Mouse (Mus musculus): ENCODE measurements around the gene Lrrc18. TPM values are rescaled to one million over a fixed set of nuclear protein-coding genes. Genes with fewer than 3 reads are reported as not detected.

Lrrc18 gene
- polyA plus RNA-seq, 1 experiment from 2014 or later = 0.48 TPM

DNA sequence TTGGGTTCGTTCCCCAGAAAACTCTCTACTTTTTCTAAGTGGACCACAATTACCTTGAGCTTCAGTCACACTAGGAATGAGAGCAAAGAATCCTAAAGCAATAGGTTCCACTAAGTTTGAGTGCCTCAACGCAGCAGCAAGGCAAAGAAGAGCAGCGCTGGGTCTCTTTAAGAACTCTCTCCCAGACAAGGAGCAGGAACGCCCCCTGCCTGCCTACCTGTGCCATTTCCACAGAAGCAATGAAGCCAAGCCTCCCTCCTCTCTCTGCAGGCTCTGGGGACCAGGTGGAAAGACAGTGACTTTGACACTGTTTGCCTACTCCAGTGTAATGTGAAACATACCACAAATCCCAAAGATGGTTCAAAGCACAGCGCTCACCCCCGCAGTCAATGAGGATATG lies 42.2 kb downstream of the Lrrc18 start:
- DNase-seq (ENCODE audit: low spot score) (peak; percentile 54), ATAC-seq (ENCODE audit: low FRiP score) (no peak)
- Histone ChIP-seq H3K4me3 (replicated peaks; ENCODE audit: low read length) (no peak overlapping the region), H3K9ac (no peak overlapping the region), H3K4me2 (replicated peaks) (no peak overlapping the region), H3K27ac (no peak overlapping the region), H3K27me3 (ENCODE audit: control insufficient read depth, insufficient read depth, low read length) (no peaks in the 10 kb centered on the region), H3K9me3 (ENCODE audit: control insufficient read depth, low read length) (no peaks in the 10 kb centered on the region), H3K36me3 (replicated peaks; ENCODE audit: control insufficient read depth, insufficient read depth) (no peaks in the 10 kb centered on the region), H3K4me1 (replicated peaks; ENCODE audit: control insufficient read depth, insufficient read depth, low read length) (peaks cover 8% of the 10 kb centered on the region; the same call in 1 of the 2 replicates)
- 44% methylated on average over 6 of the region's 6 CpGs for WGBS

DNA sequence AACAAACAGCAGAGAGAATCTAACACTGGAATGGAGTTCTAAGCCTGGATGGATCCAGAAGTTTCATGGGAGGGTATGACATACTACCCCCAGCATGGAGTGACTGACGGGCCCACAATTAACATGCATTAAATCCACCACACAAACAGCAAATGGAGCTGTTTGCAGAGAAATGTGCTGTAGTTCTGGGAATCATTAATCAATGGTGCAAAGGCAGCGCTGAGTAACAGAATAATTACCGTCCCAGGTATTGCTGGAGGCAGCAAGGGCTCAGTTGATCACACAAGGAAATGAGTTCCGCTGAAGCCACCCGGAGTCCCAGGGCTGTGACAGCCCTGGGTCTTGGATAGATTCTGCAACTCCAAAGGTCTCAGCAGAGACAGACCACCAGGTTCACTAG lies 44.2 kb downstream of the Lrrc18 start:
- no peak overlapping the region for H3K4me3 ChIP-seq (replicated peaks; ENCODE audit: low read length)
- H3K4me2 ChIP-seq (replicated peaks) = no peak overlapping the region
- no peak overlapping the region for H3K27ac ChIP-seq
- ATAC-seq (ENCODE audit: low FRiP score) (no peak), DNase-seq (ENCODE audit: low spot score) (no peak)
- H3K4me1 ChIP-seq (replicated peaks; ENCODE audit: control insufficient read depth, insufficient read depth, low read length) = peaks cover 8% of the 10 kb centered on the region; the same call in 1 of the 2 replicates
- WGBS = 60% methylated on average over 5 of the region's 5 CpGs
- no peaks in the 10 kb centered on the region for H3K9me3 ChIP-seq (ENCODE audit: control insufficient read depth, low read length)
- no peak overlapping the region for H3K9ac ChIP-seq
- no peaks in the 10 kb centered on the region for H3K27me3 ChIP-seq (ENCODE audit: control insufficient read depth, insufficient read depth, low read length)
- H3K36me3 ChIP-seq (replicated peaks; ENCODE audit: control insufficient read depth, insufficient read depth) = no peaks in the 10 kb centered on the region

DNA sequence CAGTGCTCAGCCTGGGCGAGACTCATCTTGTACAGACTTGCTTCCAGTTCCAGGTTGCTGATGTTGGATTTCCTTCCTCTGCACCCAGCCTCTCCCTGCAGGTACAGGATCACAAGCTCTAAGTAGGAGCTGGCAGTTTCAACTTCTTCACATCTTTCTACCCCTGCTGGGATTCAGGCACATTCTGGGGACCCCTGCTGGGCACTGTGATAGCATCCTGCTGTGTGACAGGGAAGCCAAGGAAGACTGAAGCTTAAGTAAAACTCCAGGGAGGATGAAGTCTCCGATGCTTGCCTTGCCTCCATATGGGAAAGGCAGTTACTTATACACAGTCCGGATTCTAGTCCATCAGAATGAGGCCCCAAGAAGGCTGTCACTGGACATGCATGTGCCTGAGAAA lies 45.6 kb downstream of the Lrrc18 start:
- H3K9ac ChIP-seq = no peak overlapping the region
- peaks cover 8% of the 10 kb centered on the region; the same call in 1 of the 2 replicates for H3K4me1 ChIP-seq (replicated peaks; ENCODE audit: control insufficient read depth, insufficient read depth, low read length)
- no peaks in the 10 kb centered on the region for H3K9me3 ChIP-seq (ENCODE audit: control insufficient read depth, low read length)
- no peak overlapping the region for H3K4me3 ChIP-seq (replicated peaks; ENCODE audit: low read length)
- no peaks in the 10 kb centered on the region for H3K36me3 ChIP-seq (replicated peaks; ENCODE audit: control insufficient read depth, insufficient read depth)
- H3K27me3 ChIP-seq (ENCODE audit: control insufficient read depth, insufficient read depth, low read length) = no peaks in the 10 kb centered on the region
- 42% methylated on average over 3 of the region's 3 CpGs for WGBS
- H3K27ac ChIP-seq = no peak overlapping the region
- no peak overlapping the region for H3K4me2 ChIP-seq (replicated peaks)
- no peak for ATAC-seq (ENCODE audit: low FRiP score)
- DNase-seq (ENCODE audit: low spot score) = no peak

- no peaks in the 10 kb centered on the region for H3K4me1 ChIP-seq (replicated peaks; ENCODE audit: control insufficient read depth, insufficient read depth, low read length)
- ATAC-seq (ENCODE audit: low FRiP score) = no peak
- H3K27me3 ChIP-seq (ENCODE audit: control insufficient read depth, insufficient read depth, low read length) = no peaks in the 10 kb centered on the region
- DNase-seq (ENCODE audit: low spot score) = no peak
- H3K9ac ChIP-seq = no peak overlapping the region
- no peak overlapping the region for H3K4me2 ChIP-seq (replicated peaks)
- 94% methylated on average over 3 of the region's 3 CpGs for WGBS
- H3K9me3 ChIP-seq (ENCODE audit: control insufficient read depth, low read length) = no peaks in the 10 kb centered on the region
- H3K36me3 ChIP-seq (replicated peaks; ENCODE audit: control insufficient read depth, insufficient read depth) = no peaks in the 10 kb centered on the region
- H3K4me3 ChIP-seq (replicated peaks; ENCODE audit: low read length) = no peak overlapping the region
- H3K27ac ChIP-seq = no peak overlapping the region
Measured at GRCm38 (mm10) chr14:33045217-33045616, 54.0 kb downstream of the Lrrc18 start.

DNA sequence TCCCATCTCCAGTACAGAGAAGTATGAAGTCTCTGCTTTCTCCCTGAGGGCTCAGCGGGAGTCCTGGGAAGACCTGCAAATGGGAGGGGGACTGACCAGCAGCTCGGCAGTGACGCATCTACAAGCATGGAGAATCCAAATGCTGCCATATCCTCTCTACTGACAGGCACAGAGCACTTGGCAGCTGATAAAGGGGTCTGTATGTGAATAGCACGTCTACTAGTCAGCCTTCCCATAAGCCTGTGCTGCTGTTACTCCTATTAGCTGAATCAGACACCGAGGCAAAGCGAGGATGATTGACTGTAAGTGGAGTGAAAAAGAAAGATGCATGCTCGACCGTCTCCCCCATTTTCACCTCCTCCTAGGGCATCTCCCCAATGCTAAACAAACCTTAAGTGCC lies 62.3 kb downstream of the Lrrc18 start:
- Histone ChIP-seq H3K36me3 (replicated peaks; ENCODE audit: control insufficient read depth, insufficient read depth) (no peaks in the 10 kb centered on the region), H3K9ac (no peak overlapping the region), H3K9me3 (ENCODE audit: control insufficient read depth, low read length) (no peaks in the 10 kb centered on the region), H3K4me1 (replicated peaks; ENCODE audit: control insufficient read depth, insufficient read depth, low read length) (0 out of 2 replicates have a peak, but pooled peaks cover 12% of the 10 kb centered on the region), H3K4me2 (replicated peaks) (no peak overlapping the region), H3K27ac (no peak overlapping the region), H3K27me3 (ENCODE audit: control insufficient read depth, insufficient read depth, low read length) (no peaks in the 10 kb centered on the region), H3K4me3 (replicated peaks; ENCODE audit: low read length) (no peak overlapping the region)
- ATAC-seq (ENCODE audit: low FRiP score) (no peak), DNase-seq (ENCODE audit: low spot score) (no peak)
- 29% methylated on average over 8 of the region's 8 CpGs for WGBS

DNA sequence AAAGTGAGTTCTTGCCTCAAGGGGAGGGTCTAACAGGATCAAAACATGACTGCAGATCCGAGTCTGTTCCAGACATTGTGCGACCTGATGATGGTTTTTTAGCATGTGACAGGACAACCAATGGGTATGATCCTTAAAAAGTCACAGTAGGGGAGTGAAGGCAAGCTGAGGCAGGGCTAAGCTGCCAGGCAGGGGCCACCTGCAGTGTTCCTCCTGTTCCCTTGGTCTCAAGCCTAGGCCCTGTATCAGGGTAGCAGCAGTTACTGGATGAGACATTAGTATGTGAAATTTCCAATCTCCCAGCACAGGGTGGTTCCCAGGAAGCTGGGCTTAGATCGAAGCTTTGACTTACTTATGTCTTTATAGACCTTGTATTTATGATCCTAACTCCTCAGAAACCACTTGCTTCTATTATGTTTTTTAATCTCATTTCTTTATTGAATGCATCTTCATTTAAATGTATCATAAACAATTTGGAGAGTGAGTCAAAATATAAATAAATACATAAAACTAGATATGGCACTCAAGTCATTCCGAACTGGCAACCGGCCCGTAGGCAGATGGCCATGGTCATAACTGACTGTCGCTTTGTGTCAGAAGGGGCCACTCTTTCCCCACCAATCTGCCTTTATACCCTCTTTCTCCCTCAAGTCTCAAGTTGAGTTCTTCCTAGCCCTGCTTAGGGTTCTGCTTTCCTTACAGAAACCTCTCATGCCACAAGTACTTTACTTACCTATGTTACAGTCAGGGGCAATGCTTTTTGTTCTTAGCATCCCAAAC lies 67.9 kb downstream of the Lrrc18 start:
- DNase-seq (ENCODE audit: low spot score) (no peak), ATAC-seq (ENCODE audit: low FRiP score) (no peak)
- no peaks in the 10 kb centered on the region for H3K27me3 ChIP-seq (ENCODE audit: control insufficient read depth, insufficient read depth, low read length)
- no peak overlapping the region for H3K27ac ChIP-seq
- no peaks in the 10 kb centered on the region for H3K36me3 ChIP-seq (replicated peaks; ENCODE audit: control insufficient read depth, insufficient read depth)
- H3K4me1 ChIP-seq (replicated peaks; ENCODE audit: control insufficient read depth, insufficient read depth, low read length) = 0 out of 2 replicates have a peak, but pooled peaks cover 9% of the 10 kb centered on the region
- WGBS = 96% methylated on average over 7 of the region's 7 CpGs
- no peak overlapping the region for H3K4me2 ChIP-seq (replicated peaks)
- H3K9ac ChIP-seq = no peak overlapping the region
- no peak overlapping the region for H3K4me3 ChIP-seq (replicated peaks; ENCODE audit: low read length)
- H3K9me3 ChIP-seq (ENCODE audit: control insufficient read depth, low read length) = no peaks in the 10 kb centered on the region

DNA sequence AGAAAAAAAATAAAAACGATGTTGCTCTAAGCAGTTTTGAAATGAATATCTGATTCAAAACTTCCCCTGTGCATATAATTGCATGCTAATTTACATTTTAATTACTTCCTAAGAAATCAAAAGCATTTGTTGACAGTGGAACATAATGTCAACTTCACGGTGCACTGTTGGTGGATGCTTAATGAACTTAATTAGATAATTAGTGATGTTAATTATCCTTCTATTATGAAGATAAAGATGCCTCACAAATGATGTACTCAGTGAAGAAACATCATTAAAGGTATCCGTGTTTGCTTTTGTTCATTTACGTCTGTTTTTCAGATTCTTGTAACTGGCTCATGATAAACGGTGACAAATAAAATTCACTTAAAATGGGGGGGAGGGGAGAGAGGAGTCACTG lies 71.8 kb downstream of the Lrrc18 start:
- H3K27ac ChIP-seq = no peak overlapping the region
- no peak overlapping the region for H3K9ac ChIP-seq
- ATAC-seq (ENCODE audit: low FRiP score) = no peak
- H3K4me3 ChIP-seq (replicated peaks; ENCODE audit: low read length) = no peak overlapping the region
- WGBS = 46% methylated on average over 5 of the region's 5 CpGs
- H3K27me3 ChIP-seq (ENCODE audit: control insufficient read depth, insufficient read depth, low read length) = no peaks in the 10 kb centered on the region
- H3K36me3 ChIP-seq (replicated peaks; ENCODE audit: control insufficient read depth, insufficient read depth) = no peaks in the 10 kb centered on the region
- DNase-seq (ENCODE audit: low spot score) = no peak
- H3K9me3 ChIP-seq (ENCODE audit: control insufficient read depth, low read length) = no peaks in the 10 kb centered on the region
- no peak overlapping the region for H3K4me2 ChIP-seq (replicated peaks)
- H3K4me1 ChIP-seq (replicated peaks; ENCODE audit: control insufficient read depth, insufficient read depth, low read length) = 0 out of 2 replicates have a peak, but pooled peaks cover 3% of the 10 kb centered on the region

Other genes starting within 250 kb of the Lrrc18 start
- gene Tmem273, start 205.4 kb upstream of the Lrrc18 start, polyA plus RNA-seq (2014; fragmentation: Nextera tagmentation; extraction: Ambion mirVana) = 0.86 and 0.97 TPM in 2 replicates
- not detected in 2 replicates for gene Fam170b, start 157.4 kb upstream of the Lrrc18 start, polyA plus RNA-seq (2014; fragmentation: Nextera tagmentation; extraction: Ambion mirVana)
- gene Vstm4, start 134.6 kb upstream of the Lrrc18 start, polyA plus RNA-seq (2014; fragmentation: Nextera tagmentation; extraction: Ambion mirVana) = 12.6 and 12.8 TPM in 2 replicates
- 0.17 and 0.19 TPM in 2 replicates for gene Wdfy4, start 194.1 kb downstream of the Lrrc18 start, polyA plus RNA-seq (2014; fragmentation: Nextera tagmentation; extraction: Ambion mirVana)
- 2.8 and 3.5 TPM in 2 replicates for gene Arhgap22, start 222.6 kb downstream of the Lrrc18 start, polyA plus RNA-seq (2014; fragmentation: Nextera tagmentation; extraction: Ambion mirVana)